Mouse (Mus musculus): ENCODE measurements around the gene Ergic1. TPM values are rescaled to one million over a fixed set of nuclear protein-coding genes. Genes with fewer than 3 reads are reported as not detected.

The Ergic1 gene
- polyA plus RNA-seq, 1 experiment from 2014 or later = 48.6 TPM

DNA sequence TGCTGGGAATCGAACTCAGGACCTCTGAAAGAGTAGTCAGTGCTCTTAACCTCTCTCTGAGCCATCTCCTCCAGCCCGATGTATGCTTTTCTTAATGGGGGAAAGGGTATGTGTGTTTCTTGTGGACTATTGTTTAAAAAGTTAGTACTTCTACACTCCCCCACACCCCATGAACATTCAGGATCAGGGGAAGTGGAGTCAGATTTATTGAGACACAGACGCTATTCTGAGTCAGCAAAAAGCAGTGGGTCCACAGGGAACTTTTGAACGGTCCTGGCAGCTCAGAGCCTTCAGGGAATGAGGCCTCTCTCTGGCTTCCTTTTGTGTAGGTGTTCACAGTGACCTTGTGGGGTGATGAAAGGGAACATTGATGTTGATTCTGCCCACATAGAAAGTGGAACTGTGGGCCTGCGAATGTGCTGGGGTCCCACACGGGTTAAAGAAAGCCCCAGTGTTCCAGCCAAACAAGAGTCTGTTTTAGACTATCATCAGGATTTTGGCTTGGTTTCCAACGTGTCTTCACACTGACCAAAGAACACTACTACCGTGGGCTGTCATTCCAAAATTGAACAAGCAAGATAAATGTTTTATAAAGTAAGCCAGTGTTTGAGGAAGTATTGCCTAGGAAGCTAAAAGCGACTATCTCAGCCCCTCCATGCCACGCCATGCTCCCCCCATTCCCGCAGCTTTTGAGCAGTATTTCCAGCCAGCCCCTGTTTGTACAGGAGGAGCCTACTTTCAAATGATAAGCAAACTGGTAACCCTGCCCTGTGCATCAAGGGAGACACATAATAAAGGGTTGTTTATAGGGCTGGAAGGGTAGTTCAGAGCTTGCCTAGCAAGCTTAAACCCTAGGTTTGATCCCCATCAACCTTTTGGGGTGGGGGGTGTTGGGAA is 144.4 kb downstream of the Ergic1 start:
- H3K36me3 ChIP-seq (ENCODE audit: control insufficient read depth, insufficient read depth) = 0 out of 2 replicates have a peak, but pooled peaks cover 5% of the 10 kb centered on the region
- 0 out of 2 replicates have a peak, but pooled peaks cover 5% of the 10 kb centered on the region for H3K4me1 ChIP-seq (replicated peaks; ENCODE audit: control insufficient read depth, insufficient read depth, low read length)
- no peak overlapping the region for H3K27ac ChIP-seq (ENCODE audit: low read depth, low read length)
- no peak for ATAC-seq
- no peaks in the 10 kb centered on the region for H3K9me3 ChIP-seq (ENCODE audit: control insufficient read depth)
- no peak overlapping the region for H3K4me2 ChIP-seq (replicated peaks; ENCODE audit: low read depth)
- WGBS = 55% methylated on average over 11 of the region's 11 CpGs
- no peaks in the 10 kb centered on the region for H3K27me3 ChIP-seq (replicated peaks; ENCODE audit: control insufficient read depth, insufficient read depth, low read length)
- TF ChIP-seq CTCF (IDR thresholded peaks at IDR 0.05; ENCODE audit: low read depth) = 0 out of 2 replicates have a peak, but pooled peaks have one; percentile 0
- no peak overlapping the region for H3K4me3 ChIP-seq (ENCODE audit: low read depth, low read length)
- H3K9ac ChIP-seq (ENCODE audit: low read depth, low read length) = no peak overlapping the region

Small RNAs within 50 kb of the gene (microRNA-seq; reads per million reads assigned to microRNA genes)
- gene Gm22420 = not detected

Other genes with a start within 250 kb of the Ergic1 start
- 1.5 TPM in 2 replicates for gene Neurl1b, start 146.7 kb upstream of the Ergic1 start, polyA plus RNA-seq (2015; fragmentation: Nextera tagmentation; extraction: Ambion mirVana)
- 18.9 and 19.4 TPM in 2 replicates for gene Dusp1, start 639 bp downstream of the Ergic1 start, polyA plus RNA-seq (2015; fragmentation: Nextera tagmentation; extraction: Ambion mirVana)
- gene Atp6v0e, start 101.7 kb downstream of the Ergic1 start, polyA plus RNA-seq (2015; fragmentation: Nextera tagmentation; extraction: Ambion mirVana) = 523 and 571 TPM in 2 replicates
- 13.5 and 15.1 TPM in 2 replicates for gene Crebrf, start 154.2 kb downstream of the Ergic1 start, polyA plus RNA-seq (2015; fragmentation: Nextera tagmentation; extraction: Ambion mirVana)
- gene Bnip1, start 219.6 kb downstream of the Ergic1 start, polyA plus RNA-seq (2015; fragmentation: Nextera tagmentation; extraction: Ambion mirVana) = 29.7 and 30.7 TPM in 2 replicates

All from intestine, postnatal 0 days (tissue).